Mouse (Mus musculus) forebrain, embryonic 15.5 days (tissue): Measurements from ENCODE around the gene Gm36028. TPM values are rescaled to one million over a fixed set of nuclear protein-coding genes. Genes with fewer than 3 reads are reported as not detected.

Source experiments
- ATAC-seq: fragments of 200-750 bp; cut with Nextera tagmentation; replicated peaks from 2 replicates; pipeline ENCODE4 v1.8.0; 2017; ENCODE audit warnings: mild to moderate bottlenecking, moderate TSS enrichment, moderate library complexity
- H3K27ac ChIP-seq: fragments of 300-500 bp; sonication (generic); replicated peaks from 2 replicates; pipeline ENCODE4 v1.5.1; 2015; ENCODE audit warnings: mild to moderate bottlenecking, inconsistent platforms
- H3K27me3 ChIP-seq: fragments of 300-500 bp; sonication (generic); 2 replicates; pipeline ENCODE4 v1.6.1; 2015; ENCODE audit warnings: inconsistent platforms
- H3K36me3 ChIP-seq: fragments of 300-500 bp; sonication (generic); 2 replicates; pipeline ENCODE4 v1.6.1; 2015; ENCODE audit warnings: mild to moderate bottlenecking, inconsistent platforms
- H3K4me1 ChIP-seq: fragments of 300-500 bp; sonication (generic); 2 replicates; pipeline ENCODE4 v1.6.1; 2015; ENCODE audit warnings: inconsistent platforms
- H3K4me2 ChIP-seq: fragments of 300-500 bp; sonication (generic); replicated peaks from 2 replicates; pipeline ENCODE4 v1.6.1; 2015; ENCODE audit warnings: mild to moderate bottlenecking, inconsistent platforms
- H3K4me3 ChIP-seq: fragments of 300-500 bp; sonication (generic); 2 replicates; pipeline ENCODE4 v1.5.1; 2015; ENCODE audit warnings: mild to moderate bottlenecking, inconsistent platforms
- H3K9ac ChIP-seq: fragments of 300-500 bp; sonication (generic); replicated peaks from 2 replicates; pipeline ENCODE4 v1.6.1; 2015; ENCODE audit warnings: mild to moderate bottlenecking, inconsistent platforms
- H3K9me3 ChIP-seq: fragments of 300-500 bp; sonication (generic); 2 replicates; pipeline ENCODE4 v1.6.1; 2016; ENCODE audit warnings: inconsistent platforms
- WGBS: fragments of 180-500 bp; shearing (Covaris S2); methylation state at CpG from one replicate; pipeline ENCODE4 v1.1.7; 2015; ENCODE audit warnings: mixed read lengths; 5-methylcytosine and 5-hydroxymethylcytosine counted together
- polyA plus RNA-seq: library from polyadenylated mRNA; unstranded; fragments of >200 nt; fragmentation: Nextera tagmentation; extraction: Ambion mirVana; gene quantifications from 2 replicates; pipeline ENCODE4 v1.2.1, GENCODE M21; 2015

Gene Gm36028
- polyA plus RNA-seq, 1 experiment from 2014 or later, result 0.15 TPM

DNA sequence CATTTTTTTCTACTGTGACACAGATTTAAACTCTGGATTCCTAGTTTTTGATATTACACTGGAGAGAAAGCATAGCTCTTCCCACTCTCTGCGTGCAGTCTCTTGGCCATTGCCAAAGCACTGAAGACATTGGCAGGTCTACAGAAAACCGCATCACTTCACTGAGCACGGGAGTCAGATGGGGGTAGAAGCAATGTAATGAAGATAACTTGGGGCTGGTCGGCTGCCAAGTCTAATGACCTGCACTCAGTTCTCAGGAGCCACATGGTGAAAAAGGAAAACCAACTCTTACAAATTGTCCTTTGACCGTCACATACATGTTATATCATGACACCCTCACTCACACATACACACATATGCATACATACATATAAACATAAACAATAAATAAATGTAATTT lies 37.0 kb downstream of the Gm36028 start:
- 72% methylated on average over 5 of the region's 5 CpGs for WGBS

DNA sequence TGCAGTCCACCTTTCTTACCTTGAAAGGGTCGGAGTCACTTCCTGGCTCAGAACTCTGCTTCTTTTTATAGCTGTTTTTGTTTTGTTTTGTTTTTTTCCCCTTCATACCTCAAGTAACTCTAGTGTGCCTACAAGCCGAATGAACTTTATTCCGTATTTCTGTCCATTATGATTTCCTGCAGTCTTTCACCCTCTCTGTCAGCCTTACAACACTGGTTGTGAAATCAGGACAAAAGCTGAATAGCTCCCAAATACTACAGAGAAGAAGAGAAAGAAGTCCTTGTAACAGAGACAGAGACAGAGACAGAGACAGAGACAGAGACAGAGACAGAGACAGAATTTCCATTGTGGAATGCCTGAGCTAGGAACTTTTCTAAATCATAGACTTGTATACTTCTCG lies 43.0 kb downstream of the Gm36028 start:
- H3K9ac ChIP-seq, result no peak overlapping the region
- no peaks in the 10 kb centered on the region for H3K9me3 ChIP-seq
- H3K4me1 ChIP-seq, result peaks cover 13% of the 10 kb centered on the region
- no peak overlapping the region for H3K27ac ChIP-seq
- WGBS, result 91% methylated on average over 4 of the region's 4 CpGs
- peaks cover 3% of the 10 kb centered on the region for H3K36me3 ChIP-seq
- no peak overlapping the region for H3K4me3 ChIP-seq
- no peak overlapping the region for H3K4me2 ChIP-seq
- no peaks in the 10 kb centered on the region for H3K27me3 ChIP-seq
- ATAC-seq, result no peak

More for the DNA sequence above, 37.0 kb downstream of the Gm36028 start:
- H3K27ac ChIP-seq, result no peak overlapping the region
- peaks cover 13% of the 10 kb centered on the region for H3K36me3 ChIP-seq
- H3K4me1 ChIP-seq, result no peaks in the 10 kb centered on the region
- no peaks in the 10 kb centered on the region for H3K27me3 ChIP-seq
- ATAC-seq, result no peak
- no peak overlapping the region for H3K4me2 ChIP-seq
- H3K9me3 ChIP-seq, result no peaks in the 10 kb centered on the region
- no peak overlapping the region for H3K4me3 ChIP-seq
- H3K9ac ChIP-seq, result no peak overlapping the region

DNA sequence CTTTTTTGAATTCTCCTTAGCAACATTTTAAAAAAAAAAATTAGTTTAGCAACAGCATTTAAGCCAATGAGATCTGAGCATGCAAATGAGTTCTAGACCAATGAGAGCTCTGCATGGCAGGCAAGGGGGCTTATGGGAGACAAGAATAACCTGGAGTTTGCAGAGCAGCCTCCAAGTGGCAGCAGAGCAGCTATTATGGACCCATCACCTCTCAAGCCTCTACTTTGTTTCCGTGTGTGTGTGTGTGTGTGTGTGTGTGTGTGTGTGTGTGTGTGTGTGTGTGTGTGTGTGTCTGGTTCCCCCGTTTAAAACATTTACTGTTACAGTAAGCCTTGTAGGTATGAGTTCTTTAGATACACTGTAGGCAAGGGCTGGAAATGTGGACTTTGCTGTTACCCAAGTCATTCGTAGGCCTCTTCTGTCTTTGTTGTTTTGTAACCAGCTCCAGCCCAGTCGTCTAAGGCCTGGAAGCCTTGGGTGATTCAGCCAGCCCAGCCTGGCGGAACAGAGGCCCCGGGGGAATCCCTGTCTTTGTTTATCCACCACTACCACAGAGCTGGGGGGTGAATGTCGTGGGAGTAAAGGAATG lies 46.5 kb downstream of the Gm36028 start:
- Histone ChIP-seq H3K4me1 (peaks cover 16% of the 10 kb centered on the region), H3K9me3 (no peaks in the 10 kb centered on the region), H3K27me3 (no peaks in the 10 kb centered on the region), H3K4me2 (0 out of 2 replicates have a peak overlapping the region, but pooled peaks have one; percentile 21), H3K9ac (no peak overlapping the region), H3K4me3 (no peak overlapping the region), H3K36me3 (no peaks in the 10 kb centered on the region), H3K27ac (peak overlapping the region; percentile 82)
- WGBS, result 16% methylated on average over 7 of the region's 7 CpGs
- ATAC-seq, result peak; percentile 97

DNA sequence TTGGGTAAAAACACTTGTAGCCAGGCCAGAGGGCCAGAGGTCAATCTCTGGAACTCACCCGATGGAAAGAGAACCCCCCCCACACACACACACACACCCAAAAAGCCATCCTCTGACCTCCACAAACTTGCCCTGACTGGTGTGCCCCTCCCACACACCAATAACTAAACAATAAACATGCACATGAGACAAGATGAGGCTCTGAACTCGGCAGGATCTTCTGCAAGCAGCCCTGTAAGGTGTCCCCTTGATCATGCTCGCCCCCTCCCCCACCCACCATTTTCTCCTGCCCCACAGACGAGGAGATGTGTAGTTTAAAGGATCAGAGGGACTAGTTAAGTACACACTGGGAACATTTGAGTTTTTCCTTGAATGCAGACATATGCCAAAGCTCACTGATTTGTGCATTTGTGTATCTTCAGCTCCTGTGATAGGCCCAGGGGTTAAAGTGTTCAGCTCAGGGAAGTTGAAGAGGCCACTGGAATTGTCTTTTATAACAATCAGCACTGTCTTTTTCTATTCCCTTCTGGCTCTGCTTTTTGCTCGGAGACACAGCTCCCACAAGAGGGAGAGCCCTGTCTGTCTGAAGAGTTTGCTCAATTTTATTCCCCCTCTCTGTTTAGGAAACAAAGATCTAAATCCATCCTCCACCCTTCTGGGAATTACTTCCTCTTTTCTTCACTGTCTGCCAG lies 47.1 kb downstream of the Gm36028 start:
- H3K9ac ChIP-seq, result no peak overlapping the region

DNA sequence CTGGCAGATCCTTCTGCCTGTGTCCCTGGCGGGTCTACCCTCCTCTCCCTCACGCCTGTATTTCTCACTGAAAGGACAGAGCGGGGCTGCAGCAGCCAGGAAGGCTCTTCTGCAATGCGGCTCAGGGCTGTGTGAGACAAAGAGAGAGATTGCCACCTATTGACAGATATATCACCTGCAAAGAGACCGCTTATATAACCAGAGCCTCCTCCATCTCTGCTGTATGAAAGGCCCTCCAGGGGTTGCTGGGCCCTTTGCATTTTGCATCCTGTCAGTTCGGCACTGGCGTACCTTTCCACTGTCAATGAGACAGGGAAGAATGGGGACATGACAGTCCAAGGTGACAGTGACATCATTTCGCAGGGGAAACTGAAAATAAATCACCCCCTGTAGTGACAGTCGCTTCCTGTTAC lies 48.5 kb downstream of the Gm36028 start:
- WGBS, result 59% methylated on average over 9 of the region's 9 CpGs
- no peak overlapping the region for H3K9ac ChIP-seq
- ATAC-seq, result peak; percentile 63
- peaks cover 23% of the 10 kb centered on the region for H3K4me1 ChIP-seq
- H3K36me3 ChIP-seq, result no peaks in the 10 kb centered on the region
- H3K27me3 ChIP-seq, result no peaks in the 10 kb centered on the region
- no peak overlapping the region for H3K4me3 ChIP-seq
- H3K9me3 ChIP-seq, result no peaks in the 10 kb centered on the region
- peak overlapping the region; percentile 25; the same call in 1 of the 2 replicates for H3K27ac ChIP-seq
- no peak overlapping the region for H3K4me2 ChIP-seq

More for the DNA sequence above, 47.1 kb downstream of the Gm36028 start:
- H3K4me1 ChIP-seq, result peaks cover 23% of the 10 kb centered on the region
- no peak overlapping the region for H3K4me3 ChIP-seq
- H3K4me2 ChIP-seq, result 0 out of 2 replicates have a peak overlapping the region, but pooled peaks have one; percentile 21
- H3K27me3 ChIP-seq, result no peaks in the 10 kb centered on the region
- peak overlapping the region; percentile 76 for H3K27ac ChIP-seq
- peak; percentile 7 for ATAC-seq
- H3K36me3 ChIP-seq, result no peaks in the 10 kb centered on the region
- no peaks in the 10 kb centered on the region for H3K9me3 ChIP-seq
- 31% methylated on average over 5 of the region's 5 CpGs for WGBS

DNA sequence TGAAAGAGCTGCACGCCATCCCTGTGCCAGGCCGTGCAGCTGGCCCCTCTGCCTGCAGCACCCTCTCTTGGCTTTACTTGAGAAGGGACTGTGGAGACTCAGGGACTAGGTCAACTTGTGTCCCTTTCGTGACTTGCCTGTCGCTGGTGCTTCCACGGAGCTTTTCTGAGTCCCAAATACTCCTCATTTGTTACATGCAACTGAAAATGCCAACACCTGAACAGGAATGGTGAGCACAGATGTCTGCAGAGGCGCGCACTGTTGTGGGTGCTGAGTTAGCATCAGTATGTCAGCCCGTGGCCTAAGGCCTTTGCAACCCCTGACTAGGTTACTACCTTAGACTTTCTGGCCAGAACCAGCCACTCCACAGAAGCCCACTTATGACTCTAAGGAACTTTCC lies 49.1 kb downstream of the Gm36028 start:
- no peaks in the 10 kb centered on the region for H3K9me3 ChIP-seq
- H3K9ac ChIP-seq, result no peak overlapping the region
- no peak overlapping the region for H3K4me2 ChIP-seq
- H3K27ac ChIP-seq, result 0 out of 2 replicates have a peak overlapping the region, but pooled peaks have one; percentile 25
- no peaks in the 10 kb centered on the region for H3K36me3 ChIP-seq
- WGBS, result 89% methylated on average over 8 of the region's 8 CpGs
- H3K27me3 ChIP-seq, result no peaks in the 10 kb centered on the region
- H3K4me1 ChIP-seq, result peaks cover 23% of the 10 kb centered on the region
- no peak for ATAC-seq
- H3K4me3 ChIP-seq, result no peak overlapping the region

DNA sequence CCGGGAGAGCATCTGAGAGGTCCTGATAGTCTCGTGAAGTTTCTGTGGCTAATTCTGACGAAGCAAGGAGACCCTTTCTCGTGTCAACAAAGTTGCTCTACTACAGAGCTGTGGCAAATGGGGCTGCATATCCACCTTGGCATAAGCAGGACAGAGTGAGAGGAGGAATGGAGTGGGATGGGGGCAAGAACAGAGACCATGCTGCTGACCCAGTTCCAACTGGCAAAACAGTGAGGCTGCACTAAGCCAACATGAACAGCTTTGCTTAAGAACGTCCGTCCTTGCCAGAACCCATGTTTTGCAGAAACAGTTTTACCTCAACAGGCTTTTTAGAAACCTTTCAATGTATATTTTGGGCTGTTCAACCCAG lies 51.3 kb downstream of the Gm36028 start:
- peaks cover 22% of the 10 kb centered on the region for H3K4me1 ChIP-seq
- H3K36me3 ChIP-seq, result no peaks in the 10 kb centered on the region
- no peak overlapping the region for H3K4me2 ChIP-seq
- H3K9ac ChIP-seq, result no peak overlapping the region
- peak overlapping the region; percentile 25; the same call in 1 of the 2 replicates for H3K27ac ChIP-seq
- H3K9me3 ChIP-seq, result no peaks in the 10 kb centered on the region
- no peak overlapping the region for H3K4me3 ChIP-seq
- ATAC-seq, result no peak
- H3K27me3 ChIP-seq, result no peaks in the 10 kb centered on the region
- 70% methylated on average over 6 of the region's 6 CpGs for WGBS

DNA sequence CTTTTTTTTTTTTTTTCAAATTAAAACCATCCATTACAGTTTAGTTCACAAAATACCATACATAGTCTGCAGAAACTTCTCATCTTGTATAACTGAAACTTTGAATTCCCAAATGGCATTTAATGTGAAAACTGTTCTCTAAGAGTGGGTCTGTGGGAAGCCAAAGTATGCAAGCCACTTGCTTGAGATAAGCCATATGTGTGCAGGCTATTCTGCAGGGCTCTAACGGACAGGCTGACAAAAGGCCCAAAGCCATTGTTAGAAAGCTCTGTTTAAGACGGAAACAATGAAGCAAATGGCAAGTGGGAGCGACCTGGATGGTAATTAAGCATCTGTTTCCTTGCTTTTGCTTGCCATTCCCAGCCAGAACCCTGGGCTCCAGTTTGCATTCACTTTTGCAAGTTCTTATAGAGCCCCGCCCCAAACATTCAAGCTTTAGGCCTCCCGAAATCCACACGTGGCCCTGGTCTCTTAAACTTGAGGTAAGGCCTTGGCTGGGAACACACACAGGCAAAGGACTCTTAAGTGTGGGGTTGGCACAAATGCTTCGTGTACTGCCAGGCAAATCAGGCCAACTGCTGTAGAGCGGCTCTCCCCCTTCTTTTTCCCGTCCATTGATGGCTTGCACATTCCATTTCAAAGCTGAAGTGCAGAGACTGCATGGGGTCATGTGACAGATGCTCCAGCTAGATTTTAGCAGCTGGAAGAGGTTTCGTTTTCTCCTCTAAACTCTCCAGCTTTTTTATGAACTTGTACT lies 51.9 kb downstream of the Gm36028 start:
- Histone ChIP-seq H3K4me1 (peaks cover 19% of the 10 kb centered on the region), H3K9ac (no peak overlapping the region), H3K36me3 (no peaks in the 10 kb centered on the region), H3K4me2 (no peak overlapping the region), H3K9me3 (no peaks in the 10 kb centered on the region), H3K27ac (peak overlapping the region; percentile 25; the same call in 1 of the 2 replicates), H3K4me3 (no peak overlapping the region), H3K27me3 (no peaks in the 10 kb centered on the region)
- WGBS, result 19% methylated on average over 10 of the region's 10 CpGs
- no peak for ATAC-seq

DNA sequence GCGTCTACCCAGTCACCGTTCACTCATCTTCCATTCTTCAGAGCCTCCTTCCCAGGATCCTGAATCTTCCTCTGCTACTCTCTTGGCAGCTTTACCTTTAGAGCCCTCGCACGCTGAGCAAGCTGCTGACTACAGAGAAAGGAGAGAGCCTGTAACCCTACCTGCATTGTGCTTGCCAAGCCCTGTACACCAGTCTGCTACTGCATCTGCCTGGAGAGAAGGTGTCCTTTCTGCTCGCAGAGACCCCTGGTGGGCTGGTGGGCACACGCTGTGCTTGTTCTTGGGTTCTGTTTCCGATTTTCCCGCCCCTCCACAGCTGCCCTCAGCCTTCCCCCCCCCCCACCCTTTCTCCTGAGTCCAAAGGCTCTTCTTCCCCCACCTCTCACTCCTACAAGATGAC lies 53.7 kb downstream of the Gm36028 start:
- Histone ChIP-seq H3K36me3 (no peaks in the 10 kb centered on the region), H3K9ac (no peak overlapping the region), H3K4me2 (no peak overlapping the region), H3K9me3 (no peaks in the 10 kb centered on the region), H3K4me3 (no peak overlapping the region), H3K27me3 (no peaks in the 10 kb centered on the region), H3K4me1 (peaks cover 13% of the 10 kb centered on the region), H3K27ac (no peak overlapping the region)
- 79% methylated on average over 8 of the region's 8 CpGs for WGBS
- ATAC-seq, result no peak

DNA sequence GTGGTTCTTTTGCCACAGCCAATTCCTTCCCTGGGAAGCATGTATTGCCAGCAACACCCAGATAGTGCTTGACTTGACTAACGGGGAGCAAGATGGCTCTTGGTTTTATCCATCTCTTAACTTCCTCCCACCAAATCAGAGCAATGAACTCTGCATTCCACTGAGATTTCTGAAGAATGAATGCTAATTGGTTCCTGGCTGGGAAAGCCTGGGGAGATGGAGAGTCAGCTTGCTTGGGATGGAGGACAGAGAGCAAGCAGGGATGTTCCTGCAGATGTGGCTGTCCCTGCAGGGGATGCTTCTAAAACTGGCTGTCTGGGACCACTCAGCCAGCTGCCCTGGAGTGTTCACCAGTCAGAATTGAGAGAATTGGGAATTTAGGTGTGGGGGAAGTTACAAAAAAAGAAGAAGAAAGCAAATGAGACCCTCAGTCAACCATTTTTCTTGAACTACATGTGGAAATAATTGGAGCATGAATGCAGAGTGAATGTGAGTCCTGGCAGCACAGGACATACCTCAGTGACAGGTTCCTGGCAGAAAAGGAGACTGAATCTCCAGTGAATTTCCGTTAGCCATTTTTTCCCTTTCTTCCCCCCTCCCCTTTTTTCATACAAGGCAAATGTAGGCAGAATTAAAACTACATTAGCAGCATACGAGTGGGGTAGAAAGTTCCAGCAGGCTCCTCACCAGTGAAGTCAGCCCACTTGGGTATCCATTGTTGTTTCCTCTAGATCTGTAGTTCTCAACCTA lies 55.0 kb downstream of the Gm36028 start:
- no peak overlapping the region for H3K27ac ChIP-seq
- H3K9me3 ChIP-seq, result no peaks in the 10 kb centered on the region

DNA sequence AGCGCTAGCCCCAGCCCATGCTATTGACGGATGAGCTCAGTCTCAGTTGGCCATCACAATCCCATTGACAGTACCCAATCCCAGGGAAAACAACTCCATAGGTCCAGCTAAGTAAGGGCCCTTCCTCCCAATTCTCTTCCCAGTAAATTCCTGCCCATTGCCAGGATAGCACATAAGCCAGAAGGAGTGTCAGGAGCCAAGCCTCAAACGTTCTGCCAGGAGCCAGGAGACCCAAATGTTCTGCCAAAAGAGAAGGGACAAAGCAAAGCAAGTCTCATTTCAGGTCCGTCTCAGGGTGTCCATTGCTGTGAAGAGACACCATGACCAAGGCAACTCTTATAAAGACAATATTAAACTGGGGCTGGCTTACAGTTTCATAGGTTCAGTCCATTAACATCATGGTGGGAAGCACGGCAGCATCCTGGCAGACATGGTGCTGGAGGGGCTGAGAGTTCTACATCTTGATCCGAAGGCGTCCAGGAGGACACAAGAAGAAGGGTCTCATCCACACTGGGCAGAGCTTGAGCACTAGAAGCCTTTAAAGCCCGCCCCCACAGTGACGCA lies 57.5 kb downstream of the Gm36028 start:
- no peaks in the 10 kb centered on the region for H3K27me3 ChIP-seq
- no peaks in the 10 kb centered on the region for H3K36me3 ChIP-seq
- H3K4me1 ChIP-seq, result 0 out of 2 replicates have a peak, but pooled peaks cover 2% of the 10 kb centered on the region
- no peaks in the 10 kb centered on the region for H3K9me3 ChIP-seq
- no peak overlapping the region for H3K4me3 ChIP-seq
- no peak for ATAC-seq
- 95% methylated on average over 9 of the region's 9 CpGs for WGBS
- H3K4me2 ChIP-seq, result no peak overlapping the region
- no peak overlapping the region for H3K9ac ChIP-seq
- H3K27ac ChIP-seq, result no peak overlapping the region

More for the DNA sequence above, 55.0 kb downstream of the Gm36028 start:
- Histone ChIP-seq H3K36me3 (no peaks in the 10 kb centered on the region), H3K4me3 (no peak overlapping the region), H3K4me1 (peaks cover 13% of the 10 kb centered on the region), H3K9ac (no peak overlapping the region), H3K27me3 (no peaks in the 10 kb centered on the region), H3K4me2 (no peak overlapping the region)
- ATAC-seq, result no peak
- 67% methylated on average over 3 of the region's 3 CpGs for WGBS
